Mouse (Mus musculus) liver, embryonic 11.5 days (tissue): ENCODE measurements around the gene Zfp664. TPM values are rescaled to one million over a fixed set of nuclear protein-coding genes. Genes with fewer than 3 reads are reported as not detected.

ENCODE experiments used
- ATAC-seq: fragments of 200-750 bp; cut with Nextera tagmentation; replicated peaks from 2 replicates; pipeline ENCODE4 v1.8.0; 2017; ENCODE audit warnings: moderate number of reproducible peaks, mild to moderate bottlenecking, moderate TSS enrichment, moderate library complexity; ENCODE audit not compliant: low FRiP score
- DNase-seq: peaks from one replicate; pipeline ENCODE4 v3.0.0-alpha.2; 2017; ENCODE audit warnings: low spot score
- H3K27ac ChIP-seq: fragments of 300-500 bp; sonication (generic); 2 replicates; pipeline ENCODE4 v1.5.1; 2014; ENCODE audit warnings: mild to moderate bottlenecking, low read depth, low read length, control low read depth
- H3K27me3 ChIP-seq: fragments of 300-500 bp; sonication (generic); replicated peaks from 2 replicates; pipeline ENCODE4 v1.6.1; 2014; ENCODE audit warnings: low read length, mixed read lengths; ENCODE audit not compliant: control insufficient read depth, insufficient read depth
- H3K36me3 ChIP-seq: fragments of 300-500 bp; sonication (generic); 2 replicates; pipeline ENCODE4 v1.6.1; 2014; ENCODE audit warnings: mild to moderate bottlenecking, low read length, moderate library complexity, mixed read lengths; ENCODE audit not compliant: control insufficient read depth, insufficient read depth
- H3K4me1 ChIP-seq: fragments of 300-500 bp; sonication (generic); replicated peaks from 2 replicates; pipeline ENCODE4 v1.6.1; 2014; ENCODE audit warnings: low read length, mixed read lengths; ENCODE audit not compliant: control insufficient read depth, insufficient read depth
- H3K4me2 ChIP-seq: fragments of 300-500 bp; sonication (generic); 2 replicates; pipeline ENCODE4 v1.6.1; 2014; ENCODE audit warnings: mild to moderate bottlenecking, control low read depth, moderate library complexity
- H3K4me3 ChIP-seq: fragments of 300-500 bp; sonication (generic); 2 replicates; pipeline ENCODE4 v1.5.1; 2014; ENCODE audit warnings: low read depth, low read length, control low read depth
- H3K9ac ChIP-seq: fragments of 300-500 bp; sonication (generic); 2 replicates; pipeline ENCODE4 v1.6.1; 2014; ENCODE audit warnings: low read depth, low read length, control low read depth
- H3K9me3 ChIP-seq: fragments of 300-500 bp; sonication (generic); 2 replicates; pipeline ENCODE4 v1.6.1; 2016; ENCODE audit warnings: low read length, inconsistent platforms, mixed read lengths; ENCODE audit not compliant: control insufficient read depth
- WGBS: fragments of 180-500 bp; shearing (Covaris S2); extraction: QIAGEN DNeasy Blood & Tissue Kit; methylation state at CpG from one replicate; pipeline ENCODE4 v1.1.7; 2014; 5-methylcytosine and 5-hydroxymethylcytosine counted together
- polyA plus RNA-seq: library from polyadenylated mRNA; unstranded; fragments of >200 nt; fragmentation: Nextera tagmentation; extraction: Ambion mirVana; gene quantifications from 2 replicates; pipeline ENCODE4 v1.2.1, GENCODE M21; 2014

Zfp664 gene
- polyA plus RNA-seq, 1 experiment from 2014 or later: 42.3 TPM

DNA sequence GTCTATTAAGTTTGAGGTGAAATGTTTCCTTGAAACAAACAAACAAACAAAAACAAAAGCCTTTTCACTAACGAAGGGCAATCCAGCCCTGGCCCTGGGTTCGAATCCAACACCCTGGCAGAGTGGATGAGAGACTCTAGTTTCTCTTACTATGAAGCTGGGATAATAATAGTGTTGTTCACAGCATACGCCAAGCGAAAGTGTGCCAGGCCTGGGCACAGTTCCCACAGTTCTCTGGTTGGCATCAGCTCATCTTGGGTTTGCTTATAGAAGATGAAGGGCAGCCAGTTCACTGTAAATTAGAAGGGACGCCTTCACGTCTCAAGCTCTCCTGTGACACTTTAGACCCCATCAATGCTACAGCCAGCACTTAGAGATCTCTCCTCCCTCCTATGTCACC, 39.2 kb downstream of the Zfp664 start:
- Histone ChIP-seq H3K4me3 (no peak overlapping the region), H3K4me1 (peaks cover 4% of the 10 kb centered on the region; the same call in 1 of the 2 replicates), H3K9me3 (no peaks in the 10 kb centered on the region), H3K27me3 (no peaks in the 10 kb centered on the region), H3K27ac (no peak overlapping the region), H3K36me3 (no peaks in the 10 kb centered on the region), H3K9ac (no peak overlapping the region), H3K4me2 (no peak overlapping the region)
- no peak for DNase-seq
- 85% methylated on average over 6 of the region's 6 CpGs for WGBS
- no peak for ATAC-seq

DNA sequence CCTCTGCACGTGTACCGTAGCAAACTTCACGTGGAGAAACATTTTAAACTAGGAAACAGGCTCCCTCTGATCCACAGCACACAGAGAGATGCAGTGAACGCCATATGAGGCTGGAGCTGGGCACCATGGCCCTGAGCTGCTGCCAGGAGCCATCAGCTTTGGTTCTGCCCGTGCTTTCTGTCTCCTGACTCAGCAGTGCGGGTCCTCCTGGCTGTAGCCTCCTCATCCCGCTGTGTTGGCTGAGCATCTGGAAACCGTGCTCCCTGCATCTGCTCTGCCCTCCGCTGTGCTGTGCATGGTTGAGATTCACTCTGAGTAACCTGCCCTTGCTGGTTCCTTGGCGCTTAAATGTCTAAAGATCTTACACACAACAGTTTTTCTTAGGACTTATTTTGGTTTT, 39.7 kb downstream of the Zfp664 start:
- no peaks in the 10 kb centered on the region for H3K36me3 ChIP-seq
- no peaks in the 10 kb centered on the region for H3K9me3 ChIP-seq
- H3K9ac ChIP-seq: no peak overlapping the region
- ATAC-seq (no peak), DNase-seq (no peak)
- no peak overlapping the region for H3K4me2 ChIP-seq
- 82% methylated on average over 10 of the region's 10 CpGs for WGBS
- peaks cover 4% of the 10 kb centered on the region; the same call in 1 of the 2 replicates for H3K4me1 ChIP-seq
- H3K27ac ChIP-seq: no peak overlapping the region
- H3K4me3 ChIP-seq: no peak overlapping the region
- H3K27me3 ChIP-seq: no peaks in the 10 kb centered on the region

DNA sequence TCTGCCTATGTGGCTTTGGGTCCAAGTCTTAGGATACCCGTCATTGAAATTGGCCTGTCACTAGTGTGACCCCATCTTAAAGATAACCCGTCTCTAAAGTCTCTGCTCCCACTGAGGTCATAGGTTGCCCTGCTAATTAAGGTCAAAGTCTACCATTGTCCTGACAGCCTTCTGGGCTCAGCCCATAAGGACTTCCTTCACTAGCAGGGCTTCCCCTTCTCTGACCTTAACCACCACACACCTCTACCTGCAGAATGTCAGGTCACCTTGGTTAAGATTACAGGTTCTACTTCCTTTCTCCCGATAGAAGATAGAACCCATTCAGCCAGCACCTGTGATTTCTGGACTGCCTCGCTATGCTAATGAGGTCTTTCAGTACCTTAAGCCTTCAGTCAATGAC, 41.4 kb downstream of the Zfp664 start:
- Histone ChIP-seq H3K4me1 (peaks cover 4% of the 10 kb centered on the region; the same call in 1 of the 2 replicates), H3K36me3 (no peaks in the 10 kb centered on the region), H3K4me2 (no peak overlapping the region), H3K27me3 (no peaks in the 10 kb centered on the region), H3K4me3 (no peak overlapping the region), H3K27ac (no peak overlapping the region), H3K9me3 (no peaks in the 10 kb centered on the region), H3K9ac (no peak overlapping the region)
- ATAC-seq (no peak), DNase-seq (no peak)
- WGBS: 82% methylated on average over 4 of the region's 4 CpGs

DNA sequence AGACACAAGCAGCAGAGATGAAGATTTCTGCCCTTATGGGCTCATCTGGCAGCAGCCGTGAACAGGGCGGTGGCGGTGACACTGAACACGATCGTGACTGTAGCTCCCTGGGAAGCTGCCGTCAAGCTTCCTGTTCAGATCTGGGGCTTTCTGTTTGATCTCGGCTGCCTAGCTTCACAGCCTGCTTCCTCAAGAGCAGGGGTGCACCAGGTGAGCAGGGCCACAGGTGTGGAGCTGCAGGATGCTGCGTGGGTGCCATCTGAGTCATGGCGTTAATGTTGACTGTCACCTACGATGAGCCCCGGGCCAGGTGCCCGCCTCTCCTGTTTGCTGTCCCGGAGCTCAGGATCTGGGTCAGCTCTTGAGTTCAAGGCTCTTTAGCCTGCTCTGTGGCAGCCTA, 44.4 kb downstream of the Zfp664 start:
- no peak overlapping the region for H3K27ac ChIP-seq
- H3K9me3 ChIP-seq: no peaks in the 10 kb centered on the region
- no peak overlapping the region for H3K9ac ChIP-seq
- no peak overlapping the region for H3K4me2 ChIP-seq
- WGBS: 64% methylated on average over 13 of the region's 13 CpGs
- ATAC-seq (no peak), DNase-seq (no peak)
- no peaks in the 10 kb centered on the region for H3K27me3 ChIP-seq
- no peaks in the 10 kb centered on the region for H3K36me3 ChIP-seq
- H3K4me1 ChIP-seq: no peaks in the 10 kb centered on the region
- no peak overlapping the region for H3K4me3 ChIP-seq

DNA sequence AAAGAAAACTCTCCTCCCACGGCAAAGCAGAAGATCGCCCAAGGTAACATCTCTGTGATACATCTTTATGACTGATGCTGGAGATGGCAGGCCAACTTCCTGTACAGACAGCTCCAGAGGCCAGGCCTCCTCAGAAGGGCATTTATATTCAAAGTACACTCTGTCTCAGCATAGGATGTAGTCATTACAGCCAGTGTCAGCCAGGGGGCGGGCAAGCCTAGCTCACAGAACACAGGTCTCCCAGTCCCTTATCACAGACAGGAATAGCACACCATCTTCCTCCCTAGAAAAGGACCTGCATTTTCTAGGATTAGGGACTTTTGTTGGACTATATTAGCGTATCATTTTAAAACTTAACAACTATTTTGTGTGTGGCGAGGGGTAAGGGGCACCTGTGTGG, 46.4 kb downstream of the Zfp664 start:
- Histone ChIP-seq H3K4me3 (no peak overlapping the region), H3K4me1 (no peaks in the 10 kb centered on the region), H3K36me3 (no peaks in the 10 kb centered on the region), H3K27me3 (no peaks in the 10 kb centered on the region; the same call in 1 of the 2 replicates), H3K27ac (no peak overlapping the region), H3K4me2 (no peak overlapping the region), H3K9ac (no peak overlapping the region), H3K9me3 (no peaks in the 10 kb centered on the region)
- DNase-seq: peak; percentile 63
- peak; percentile 54; the same call in 1 of the 2 replicates for ATAC-seq
- WGBS: 14% methylated on average over 5 of the region's 5 CpGs

DNA sequence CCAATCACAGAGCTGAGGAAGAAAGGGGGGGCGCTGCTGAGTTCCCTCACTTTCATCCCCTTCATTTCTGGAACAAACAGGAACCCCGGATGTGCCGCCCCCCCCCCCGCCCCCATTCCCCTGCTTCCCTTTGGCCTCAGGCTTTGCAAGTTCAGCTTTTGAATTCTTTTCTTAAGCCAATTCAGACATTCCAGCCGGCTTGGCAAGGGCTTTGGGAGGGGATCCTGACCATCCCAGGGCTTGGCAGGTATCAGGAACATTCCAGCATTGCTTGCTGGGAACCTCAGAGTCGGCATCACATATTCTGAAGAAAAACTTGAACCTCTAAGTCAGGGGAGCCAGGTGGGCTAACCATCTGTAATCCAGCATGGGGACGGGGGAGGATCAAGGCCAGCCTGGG, 49.8 kb downstream of the Zfp664 start:
- DNase-seq: no peak
- H3K4me3 ChIP-seq: no peak overlapping the region
- no peaks in the 10 kb centered on the region; the same call in 1 of the 2 replicates for H3K27me3 ChIP-seq
- no peak for ATAC-seq
- no peaks in the 10 kb centered on the region for H3K9me3 ChIP-seq
- H3K36me3 ChIP-seq: no peaks in the 10 kb centered on the region
- no peaks in the 10 kb centered on the region for H3K4me1 ChIP-seq
- H3K27ac ChIP-seq: no peak overlapping the region
- no peak overlapping the region for H3K9ac ChIP-seq
- 51% methylated on average over 6 of the region's 7 CpGs for WGBS
- H3K4me2 ChIP-seq: no peak overlapping the region

DNA sequence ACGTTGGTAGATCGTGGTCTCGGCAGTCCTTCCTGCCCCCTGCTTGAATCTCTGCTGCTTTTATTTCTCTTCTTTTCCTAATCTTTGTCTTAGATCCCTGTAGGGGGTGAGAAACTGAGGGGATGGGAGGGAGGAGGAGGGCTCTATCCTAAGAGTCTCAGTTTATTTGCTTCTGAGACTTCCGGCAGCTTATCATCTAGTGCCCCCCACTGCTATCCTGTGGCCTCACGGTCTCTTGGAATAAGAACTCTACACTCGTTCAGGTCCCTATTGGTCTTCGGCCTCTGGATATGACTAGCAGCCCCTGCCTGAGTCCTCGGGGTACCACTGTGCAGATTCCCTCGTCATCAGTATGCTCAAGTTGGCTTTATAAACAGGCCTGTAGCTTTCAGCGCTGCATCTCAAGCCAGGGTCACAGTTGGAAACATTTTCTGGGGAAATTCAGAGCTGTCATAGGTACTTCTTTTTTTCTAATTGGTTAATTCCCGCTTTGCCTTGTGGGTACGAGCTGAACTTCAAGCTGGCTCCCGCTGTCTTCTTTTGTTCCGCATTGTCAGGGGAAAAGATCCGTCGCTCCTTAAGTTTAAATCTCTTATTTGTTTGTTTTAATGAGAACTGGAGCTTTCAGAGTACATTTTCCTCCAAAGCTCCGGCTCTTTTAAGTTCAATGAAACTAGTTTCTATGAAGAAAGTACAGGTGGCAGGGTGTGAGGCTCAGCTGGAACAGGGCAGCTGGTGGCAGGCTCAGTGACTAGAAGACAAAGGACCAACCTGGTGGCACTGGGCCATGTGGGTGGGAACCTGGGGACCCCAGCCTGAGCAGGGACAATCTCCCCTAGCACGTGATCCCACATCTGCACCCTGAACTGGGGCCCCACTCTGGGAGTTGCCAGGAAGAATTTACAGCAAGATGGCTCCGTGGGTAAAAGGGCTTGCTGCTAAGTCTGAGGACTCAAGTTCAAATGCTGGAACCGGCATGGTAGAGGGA, 50.7 kb downstream of the Zfp664 start:
- Histone ChIP-seq H3K4me2 (no peak overlapping the region), H3K9ac (no peak overlapping the region), H3K27ac (no peak overlapping the region), H3K9me3 (no peaks in the 10 kb centered on the region), H3K27me3 (no peaks in the 10 kb centered on the region; the same call in 1 of the 2 replicates), H3K36me3 (no peaks in the 10 kb centered on the region), H3K4me3 (no peak overlapping the region), H3K4me1 (no peaks in the 10 kb centered on the region)
- ATAC-seq: no peak
- no peak for DNase-seq
- 44% methylated on average over 20 of the region's 20 CpGs for WGBS

DNA sequence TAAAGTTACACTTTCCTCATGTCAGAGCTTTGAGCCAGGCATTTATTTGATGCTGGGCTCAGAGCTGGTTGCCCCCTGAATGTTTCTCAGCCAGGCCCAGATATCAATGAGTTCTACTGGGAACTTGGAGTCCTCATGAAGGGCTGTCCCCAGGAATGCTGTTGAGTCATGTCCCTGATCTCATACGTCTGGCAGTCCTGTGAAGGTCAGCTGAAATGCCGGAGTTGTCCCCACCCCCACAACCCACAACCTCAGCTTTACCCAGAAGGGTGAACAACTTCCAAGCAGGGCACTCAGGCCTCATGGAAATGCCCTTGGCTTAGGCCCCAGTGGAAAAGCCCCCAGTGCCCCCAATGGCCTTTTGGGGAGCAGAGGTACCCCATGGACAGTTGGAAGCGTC, 57.3 kb downstream of the Zfp664 start:
- Histone ChIP-seq H3K9me3 (no peaks in the 10 kb centered on the region; the same call in 1 of the 2 replicates), H3K27me3 (no peaks in the 10 kb centered on the region), H3K27ac (no peak overlapping the region), H3K4me1 (no peaks in the 10 kb centered on the region), H3K36me3 (no peaks in the 10 kb centered on the region), H3K9ac (no peak overlapping the region), H3K4me3 (no peak overlapping the region), H3K4me2 (no peak overlapping the region)
- DNase-seq (no peak), ATAC-seq (no peak)
- 77% methylated on average over 3 of the region's 3 CpGs for WGBS

DNA sequence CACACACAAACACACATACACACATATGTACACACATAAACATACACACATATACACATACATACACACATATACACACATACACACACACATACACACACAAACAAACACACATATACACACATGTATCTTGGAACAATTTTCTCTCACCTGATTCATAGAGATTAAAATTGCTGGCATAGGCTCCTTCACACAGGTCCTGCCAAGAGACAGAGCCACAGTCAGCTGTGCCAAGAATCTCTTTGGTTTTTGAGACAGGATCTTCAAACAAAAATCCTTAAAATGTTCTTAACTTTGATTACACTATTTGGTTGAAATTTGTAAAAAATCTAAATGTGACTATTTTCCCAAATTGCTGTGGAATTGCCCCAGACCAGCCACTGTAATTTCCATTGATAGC, 58.9 kb downstream of the Zfp664 start:
- ATAC-seq (no peak), DNase-seq (no peak)
- no peaks in the 10 kb centered on the region for H3K36me3 ChIP-seq
- H3K4me3 ChIP-seq: no peak overlapping the region
- no peak overlapping the region for H3K27ac ChIP-seq
- no peak overlapping the region for H3K4me2 ChIP-seq
- H3K4me1 ChIP-seq: no peaks in the 10 kb centered on the region
- H3K27me3 ChIP-seq: no peaks in the 10 kb centered on the region
- H3K9me3 ChIP-seq: no peaks in the 10 kb centered on the region; the same call in 1 of the 2 replicates
- no peak overlapping the region for H3K9ac ChIP-seq
